Mouse (Mus musculus) megakaryocyte, embryonic 14.5 days (primary cell): ENCODE data around the gene Ccdc63. TPM values are rescaled to one million over a fixed set of nuclear protein-coding genes. Genes with fewer than 3 reads are reported as not detected.
"Not testable (repeated sequence)": the region's sequence is repeated elsewhere in the genome, so short reads cannot be mapped to it uniquely, and the experiment has no call there.

Source experiments
- H3K27me3 ChIP-seq: replicated peaks from 2 replicates; pipeline ENCODE3; 2012; ENCODE audit warnings: inconsistent platforms
- H3K36me3 ChIP-seq: replicated peaks from 2 replicates; pipeline ENCODE3; 2012; ENCODE audit warnings: low read length, inconsistent platforms, mixed read lengths
- H3K4me1 ChIP-seq: 2 replicates; pipeline ENCODE4 v1.6.1; 2012; ENCODE audit warnings: inconsistent platforms
- H3K4me3 ChIP-seq: replicated peaks from 2 replicates; pipeline ENCODE3; 2012; ENCODE audit warnings: moderate library complexity, mild to moderate bottlenecking, inconsistent platforms
- H3K9me3 ChIP-seq: 2 replicates; pipeline ENCODE4 v1.6.1; 2012; ENCODE audit warnings: inconsistent platforms
- FLI1 ChIP-seq: IDR thresholded peaks from 2 replicates; pipeline ENCODE4 v1.6.1; 2012; ENCODE audit warnings: low read length, inconsistent platforms, mixed read lengths
- GATA1 ChIP-seq: IDR thresholded peaks from 3 replicates; pipeline ENCODE4 v1.6.1; 2012; ENCODE audit warnings: mixed read lengths, low read length, inconsistent platforms, borderline replicate concordance
- polyA plus RNA-seq: library from polyadenylated mRNA; stranded (reverse); fragments of >175 nt; gene quantifications from 2 replicates; pipeline ENCODE4 v1.2.3, GENCODE M21; 2012; ENCODE audit warnings: low replicate concordance; ENCODE audit not compliant: insufficient read depth

Gene Ccdc63
- polyA plus RNA-seq, 1 experiment = not detected

- Histone ChIP-seq H3K27me3 (peaks cover 5% of the 10 kb centered on the region), H3K4me1 (peaks cover 48% of the 10 kb centered on the region), H3K4me3 (no peak overlapping the region), H3K36me3 (no peaks in the 10 kb centered on the region), H3K9me3 (no peaks in the 10 kb centered on the region)
- TF ChIP-seq GATA1 = no peak
- no peak for TF ChIP-seq FLI1
Observed at GRCm38 (mm10) chr5:122149259-122149658, 8.6 kb upstream of the Ccdc63 start.

- peaks cover 5% of the 10 kb centered on the region for H3K27me3 ChIP-seq
- no peak overlapping the region for H3K4me3 ChIP-seq
- H3K36me3 ChIP-seq = no peaks in the 10 kb centered on the region
- H3K4me1 ChIP-seq = peaks cover 55% of the 10 kb centered on the region
- TF ChIP-seq FLI1 (no peak), GATA1 (no peak)
- H3K9me3 ChIP-seq = no peaks in the 10 kb centered on the region
Observed at GRCm38 (mm10) chr5:122148107-122148506, 7.5 kb upstream of the Ccdc63 start.

GRCm38 (mm10) chr5:122146609-122147008, 6.0 kb upstream of the Ccdc63 start:
- peaks cover 62% of the 10 kb centered on the region for H3K4me1 ChIP-seq
- H3K4me3 ChIP-seq = peak overlapping the region; percentile 18
- no peaks in the 10 kb centered on the region for H3K9me3 ChIP-seq
- no peak for TF ChIP-seq GATA1
- no peak for TF ChIP-seq FLI1
- no peaks in the 10 kb centered on the region for H3K36me3 ChIP-seq
- H3K27me3 ChIP-seq = peaks cover 5% of the 10 kb centered on the region

- H3K9me3 ChIP-seq = no peaks in the 10 kb centered on the region
- peak overlapping the region; percentile 90 for H3K4me3 ChIP-seq
- TF ChIP-seq FLI1 (no peak), GATA1 (no peak)
- peaks cover 3% of the 10 kb centered on the region for H3K27me3 ChIP-seq
- H3K4me1 ChIP-seq = peaks cover 57% of the 10 kb centered on the region
- H3K36me3 ChIP-seq = no peaks in the 10 kb centered on the region
Observed at GRCm38 (mm10) chr5:122146056-122146580, 5.5 kb upstream of the Ccdc63 start.

- TF ChIP-seq GATA1 = no peak
- TF ChIP-seq FLI1 = no peak
- Histone ChIP-seq H3K36me3 (no peaks in the 10 kb centered on the region), H3K27me3 (peaks cover 5% of the 10 kb centered on the region), H3K9me3 (no peaks in the 10 kb centered on the region), H3K4me1 (peaks cover 55% of the 10 kb centered on the region), H3K4me3 (peak overlapping the region; percentile 90)
Observed at GRCm38 (mm10) chr5:122145381-122146055, 4.9 kb upstream of the Ccdc63 start.

- H3K4me3 ChIP-seq = peak overlapping the region; percentile 90
- TF ChIP-seq GATA1 (no peak), FLI1 (no peak)
Observed at GRCm38 (mm10) chr5:122144825-122145224, 4.2 kb upstream of the Ccdc63 start.

GRCm38 (mm10) chr5:122143543-122143942, 2.9 kb upstream of the Ccdc63 start:
- Histone ChIP-seq H3K9me3 (no peaks in the 10 kb centered on the region), H3K4me1 (peaks cover 46% of the 10 kb centered on the region), H3K36me3 (no peaks in the 10 kb centered on the region), H3K4me3 (no peak overlapping the region), H3K27me3 (peaks cover 8% of the 10 kb centered on the region)
- TF ChIP-seq GATA1 (no peak), FLI1 (no peak)

More at GRCm38 (mm10) chr5:122144825-122145224, 4.2 kb upstream of the Ccdc63 start:
- Histone ChIP-seq H3K9me3 (no peaks in the 10 kb centered on the region), H3K4me1 (peaks cover 55% of the 10 kb centered on the region), H3K27me3 (peaks cover 5% of the 10 kb centered on the region), H3K36me3 (no peaks in the 10 kb centered on the region)

- Histone ChIP-seq H3K4me3 (no peak overlapping the region), H3K36me3 (no peaks in the 10 kb centered on the region)
Observed at GRCm38 (mm10) chr5:122142230-122142992, 1.8 kb upstream of the Ccdc63 start.

GRCm38 (mm10) chr5:122139771-122140170, 852 bp downstream of the Ccdc63 start:
- Histone ChIP-seq H3K4me1 (peaks cover 28% of the 10 kb centered on the region), H3K27me3 (peaks cover 32% of the 10 kb centered on the region)
- not testable (repeated sequence) for H3K36me3 ChIP-seq, H3K4me3 ChIP-seq, H3K9me3 ChIP-seq

More at GRCm38 (mm10) chr5:122142230-122142992, 1.8 kb upstream of the Ccdc63 start:
- Histone ChIP-seq H3K9me3 (no peaks in the 10 kb centered on the region), H3K4me1 (peaks cover 40% of the 10 kb centered on the region), H3K27me3 (peaks cover 16% of the 10 kb centered on the region)
- TF ChIP-seq GATA1 (no peak), FLI1 (no peak)

- H3K4me1 ChIP-seq = peaks cover 22% of the 10 kb centered on the region
- no peak overlapping the region for H3K4me3 ChIP-seq
- no peak for TF ChIP-seq FLI1
- no peak for TF ChIP-seq GATA1
- H3K9me3 ChIP-seq = no peaks in the 10 kb centered on the region
- no peaks in the 10 kb centered on the region for H3K36me3 ChIP-seq
- H3K27me3 ChIP-seq = peaks cover 34% of the 10 kb centered on the region
Observed at GRCm38 (mm10) chr5:122138856-122139255, 1.8 kb downstream of the Ccdc63 start.
